Mouse (Mus musculus) testis, adult 2 months (tissue): ENCODE data around the gene Rassf5. TPM values are rescaled to one million over a fixed set of nuclear protein-coding genes. Genes with fewer than 3 reads are reported as not detected.
"Not testable (repeated sequence)": the region's sequence is repeated elsewhere in the genome, so short reads cannot be mapped to it uniquely, and the experiment has no call there.

Experiments
- H3K27ac ChIP-seq: fragments of 200-500 bp; 2 replicates; pipeline ENCODE4 v1.5.1; 2012; ENCODE audit warnings: low read depth, low read length; ENCODE audit not compliant: control insufficient read depth, insufficient read depth
- H3K27me3 ChIP-seq: fragments of 200-500 bp; 2 replicates; pipeline ENCODE4 v1.6.1; 2012; ENCODE audit warnings: mild to moderate bottlenecking, low read length, moderate library complexity; ENCODE audit not compliant: control insufficient read depth, insufficient read depth
- H3K36me3 ChIP-seq: fragments of 200-500 bp; 2 replicates; pipeline ENCODE4 v1.6.1; 2012; ENCODE audit warnings: mild to moderate bottlenecking, low read length; ENCODE audit not compliant: control insufficient read depth, insufficient read depth
- H3K4me1 ChIP-seq: fragments of 200-500 bp; 2 replicates; pipeline ENCODE4 v1.6.1; 2012; ENCODE audit warnings: low read length; ENCODE audit not compliant: control insufficient read depth, insufficient read depth
- H3K4me3 ChIP-seq: fragments of 200-500 bp; 2 replicates; pipeline ENCODE4 v1.5.1; 2012; ENCODE audit warnings: low read depth, mild to moderate bottlenecking, low read length, moderate library complexity, mixed read lengths; ENCODE audit not compliant: control insufficient read depth
- CTCF ChIP-seq: fragments of 200-500 bp; IDR thresholded peaks from 2 replicates; pipeline ENCODE4 v1.5.1; 2012; ENCODE audit warnings: low read depth, mild to moderate bottlenecking, inconsistent platforms, low read length, moderate library complexity; ENCODE audit not compliant: control insufficient read depth, insufficient read depth, insufficient replicate concordance
- POLR2A ChIP-seq: fragments of 200-500 bp; IDR thresholded peaks from 2 replicates; pipeline ENCODE4 v1.6.1; 2012; ENCODE audit warnings: low read depth, mild to moderate bottlenecking, inconsistent platforms, low read length, moderate library complexity; ENCODE audit not compliant: control insufficient read depth
- polyA plus RNA-seq: library from polyadenylated mRNA; depleted of rRNA; stranded (reverse); fragments of >200 nt; gene quantifications from 2 replicates; pipeline ENCODE4 v1.2.3, GENCODE M21; 2012

Gene Rassf5
- polyA plus RNA-seq, 1 experiment, result 1.5 TPM

DNA sequence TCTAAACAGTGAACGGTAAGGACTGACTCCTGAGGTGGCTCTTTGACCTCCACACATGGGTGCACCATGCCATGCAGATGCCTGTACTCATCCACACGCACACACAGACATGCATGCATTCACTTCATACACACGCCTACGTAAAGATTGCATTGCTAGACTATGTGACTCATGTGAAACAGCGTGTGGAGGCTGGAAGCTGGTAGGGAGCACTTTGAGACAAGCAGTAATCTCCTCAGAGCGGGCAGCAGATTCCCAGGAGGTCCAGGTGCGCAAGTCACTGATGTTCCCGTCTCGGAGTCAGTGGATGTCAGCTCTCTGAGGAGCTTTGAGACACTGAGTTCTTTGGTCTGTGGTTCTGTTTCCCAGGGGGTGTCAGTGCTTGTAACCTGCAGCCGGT lies 77.4 kb downstream of the Rassf5 start:
- peaks cover 5% of the 10 kb centered on the region for H3K36me3 ChIP-seq

DNA sequence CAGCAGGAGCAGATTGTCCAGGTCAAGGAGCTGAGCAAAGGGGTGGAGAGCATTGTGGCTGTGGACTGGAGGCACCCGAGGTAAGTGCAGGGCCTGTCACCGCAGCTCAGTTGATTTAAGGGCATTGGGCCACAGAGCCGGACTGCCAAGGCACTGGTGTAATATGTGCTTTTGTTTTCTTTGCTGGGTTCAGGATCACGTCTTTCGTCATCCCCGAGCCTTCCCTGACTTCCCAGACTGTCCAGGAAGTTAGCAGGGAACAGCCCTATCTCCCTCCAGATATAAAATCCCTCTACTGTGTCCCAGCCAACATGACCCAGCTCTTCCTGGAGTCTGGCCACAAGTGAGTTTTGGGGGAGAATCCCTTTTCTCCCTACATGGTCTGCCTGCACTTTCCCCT lies 80.6 kb downstream of the Rassf5 start:
- Histone ChIP-seq H3K4me1 (no peaks in the 10 kb centered on the region), H3K36me3 (peaks cover 9% of the 10 kb centered on the region), H3K27ac (no peak overlapping the region), H3K27me3 (no peaks in the 10 kb centered on the region), H3K4me3 (no peak overlapping the region)
- TF ChIP-seq POLR2A (no peak), CTCF (no peak)

More for the DNA sequence above, 77.4 kb downstream of the Rassf5 start:
- no peak overlapping the region for H3K4me3 ChIP-seq
- H3K4me1 ChIP-seq, result no peaks in the 10 kb centered on the region
- H3K27ac ChIP-seq, result no peak overlapping the region
- no peak for TF ChIP-seq CTCF
- TF ChIP-seq POLR2A, result no peak
- H3K27me3 ChIP-seq, result no peaks in the 10 kb centered on the region

DNA sequence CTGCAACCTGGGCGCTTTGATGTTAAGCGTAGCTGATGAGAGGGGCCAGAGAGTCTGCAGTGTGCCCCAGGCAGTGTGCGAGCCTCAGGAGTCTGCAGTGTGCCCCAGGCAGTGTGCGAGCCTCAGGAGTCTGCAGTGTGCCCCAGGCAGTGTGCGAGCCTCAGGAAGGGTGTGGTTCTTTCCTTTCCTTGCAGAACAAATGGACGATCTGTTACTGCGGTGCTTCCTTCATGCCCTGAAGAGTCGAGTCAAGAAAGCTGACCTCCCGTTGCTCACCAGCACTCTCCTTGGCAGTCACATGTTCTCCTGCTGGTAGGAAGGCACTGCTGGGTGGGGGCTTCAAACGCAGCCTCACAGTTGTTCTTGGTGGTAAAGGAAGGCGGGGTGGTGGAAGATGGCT lies 84.0 kb downstream of the Rassf5 start:
- no peaks in the 10 kb centered on the region for H3K27me3 ChIP-seq
- peaks cover 9% of the 10 kb centered on the region for H3K36me3 ChIP-seq
- TF ChIP-seq POLR2A, result no peak
- no peak for TF ChIP-seq CTCF
- H3K4me1 ChIP-seq, result no peaks in the 10 kb centered on the region
- H3K27ac ChIP-seq, result no peak overlapping the region
- no peak overlapping the region for H3K4me3 ChIP-seq

DNA sequence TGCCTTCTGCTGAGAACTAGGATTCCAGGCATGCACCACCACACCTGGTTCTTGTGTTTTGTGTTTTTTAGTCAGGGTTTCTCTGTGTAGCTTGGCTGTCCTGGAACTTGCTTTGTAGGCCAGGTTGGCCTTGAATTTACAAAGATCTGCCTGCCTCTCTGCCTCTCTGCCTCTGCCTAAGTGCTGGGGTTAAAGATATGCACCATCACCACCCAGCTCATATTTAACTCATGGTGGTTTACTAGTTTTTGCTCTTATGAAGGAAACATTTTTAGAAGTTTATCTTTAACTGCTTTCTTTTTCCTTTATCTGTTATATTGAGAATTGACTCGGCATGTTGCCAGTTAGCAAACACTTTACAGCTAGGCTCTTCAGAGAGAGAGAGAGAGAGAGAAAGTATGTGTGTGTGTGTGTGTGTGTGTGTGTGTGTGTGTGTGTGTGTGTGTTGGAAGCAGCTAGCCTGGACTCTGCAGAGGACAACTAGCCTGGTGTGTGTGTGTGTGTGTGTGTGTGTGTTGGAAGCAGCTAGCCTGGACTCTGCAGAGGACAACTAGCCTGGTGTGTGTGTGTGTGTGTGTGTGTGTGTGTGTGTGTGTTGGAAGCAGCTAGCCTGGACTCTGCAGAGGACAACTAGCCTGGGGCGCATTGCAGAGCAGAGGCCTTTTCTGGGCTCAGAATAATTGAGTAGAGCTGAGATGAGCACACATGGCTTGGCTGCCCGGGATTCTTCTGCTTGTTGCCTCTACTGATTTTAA lies 85.3 kb downstream of the Rassf5 start:
- H3K4me3 ChIP-seq, result not testable (repeated sequence)

DNA sequence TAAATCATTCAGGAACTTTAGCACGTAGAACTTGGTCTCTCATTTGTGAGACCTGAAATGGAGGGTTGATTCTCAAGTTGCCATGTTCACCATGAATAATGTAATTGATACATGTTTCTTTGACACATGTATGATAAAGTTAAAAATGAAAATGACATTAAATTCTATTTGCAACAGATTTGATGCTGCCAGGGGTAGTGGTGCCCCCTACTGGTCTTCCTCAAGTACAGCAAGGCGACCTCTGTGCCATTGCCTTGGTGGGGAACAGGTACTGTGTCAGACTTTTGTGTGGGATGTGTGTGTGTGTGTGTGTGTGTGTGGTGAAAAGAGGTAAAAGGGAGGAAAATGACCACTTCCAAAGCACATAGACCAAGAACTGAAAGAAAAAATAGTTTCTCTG lies 89.6 kb downstream of the Rassf5 start:
- TF ChIP-seq POLR2A (no peak), CTCF (peak; percentile 76; the same call in 1 of the 2 replicates)
- no peak overlapping the region for H3K4me3 ChIP-seq
- H3K27ac ChIP-seq, result no peak overlapping the region
- H3K4me1 ChIP-seq, result peaks cover 2% of the 10 kb centered on the region; the same call in 1 of the 2 replicates
- no peaks in the 10 kb centered on the region for H3K27me3 ChIP-seq
- H3K36me3 ChIP-seq, result no peaks in the 10 kb centered on the region

More for the DNA sequence above, 85.3 kb downstream of the Rassf5 start:
- H3K27me3 ChIP-seq, H3K27ac ChIP-seq, H3K36me3 ChIP-seq, H3K4me1 ChIP-seq: not testable (repeated sequence)

DNA sequence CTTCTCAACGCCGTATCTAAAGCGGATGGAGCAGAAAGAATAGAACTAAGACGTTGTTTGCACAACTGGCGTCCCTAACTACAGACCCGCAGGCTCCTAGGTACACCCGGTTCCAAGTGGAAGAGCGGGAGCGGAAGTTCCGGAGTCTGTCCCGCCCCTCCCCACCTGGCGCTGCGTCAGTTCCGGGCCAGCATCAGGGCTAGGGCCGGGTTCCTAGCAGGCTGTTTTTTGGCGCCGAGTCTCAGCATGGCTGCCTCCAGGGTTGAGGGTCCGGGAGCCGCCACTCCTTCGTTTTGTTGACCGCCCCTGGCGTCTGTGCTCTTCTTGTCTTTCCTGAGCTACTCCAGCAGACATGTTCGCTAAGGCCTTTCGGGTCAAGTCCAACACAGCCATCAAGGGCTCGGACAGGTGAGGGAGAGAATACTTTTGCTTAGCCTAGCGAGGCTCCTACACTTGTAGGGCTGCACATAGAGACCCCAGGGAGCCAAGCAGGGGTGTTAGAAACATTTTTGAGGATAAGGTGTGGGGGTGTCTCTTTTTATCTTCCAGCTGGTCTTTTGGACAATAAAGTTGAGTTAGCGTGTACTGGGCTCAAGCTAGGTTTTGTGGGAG lies 91.9 kb downstream of the Rassf5 start, which contains the start of gene Eif2d:
Gene Eif2d, plus strand, starts transcription at position 164 of the 612 bp plus-strand sequence.
- TF ChIP-seq POLR2A, result peak; percentile 74
- TF ChIP-seq CTCF, result no peak
- Histone ChIP-seq H3K27ac (peak within 1 kb of the TSS; percentile 46; the same call in 1 of the 2 replicates), H3K36me3 (no peaks in the 10 kb centered on the region), H3K27me3 (no peaks in the 10 kb centered on the region), H3K4me1 (peaks cover 2% of the 10 kb centered on the region; the same call in 1 of the 2 replicates), H3K4me3 (peak within 1 kb of the TSS; percentile 88)

DNA sequence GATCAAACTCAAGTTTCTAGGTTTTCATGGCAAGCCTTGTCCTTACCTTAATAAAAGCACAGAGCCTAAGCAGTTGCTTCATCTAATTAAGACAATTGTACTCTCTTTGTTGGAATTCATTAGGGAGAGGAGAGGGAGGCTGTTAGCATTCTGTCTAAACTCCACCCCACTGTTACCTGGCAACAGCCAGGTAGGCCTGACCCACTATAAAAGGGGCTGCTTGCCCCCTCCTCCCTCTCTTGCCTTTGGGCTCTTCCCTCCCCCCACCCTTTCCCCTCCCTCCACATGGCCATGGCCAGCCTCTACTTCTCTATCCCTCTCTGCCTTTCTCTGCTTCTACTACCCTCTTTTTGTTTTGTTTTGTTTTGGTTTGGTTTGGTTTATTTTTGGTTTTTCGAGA lies 95.6 kb downstream of the Rassf5 start:
- Histone ChIP-seq H3K27ac (no peak overlapping the region), H3K4me3 (no peak overlapping the region), H3K36me3 (no peaks in the 10 kb centered on the region), H3K27me3 (no peaks in the 10 kb centered on the region), H3K4me1 (peaks cover under 1% of the 10 kb centered on the region; the same call in 1 of the 2 replicates)
- TF ChIP-seq CTCF, result no peak
- TF ChIP-seq POLR2A, result no peak
